Mouse (Mus musculus): ENCODE measurements around the gene P2rx4.

- no peak for TF ChIP-seq POLR2A (IDR thresholded peaks at IDR 0.05; ENCODE audit: insufficient read depth, low read length)
- TF ChIP-seq CTCF (IDR thresholded peaks at IDR 0.05; ENCODE audit: low read depth, low read length) = no peak
Observed at GRCm38 (mm10) chr5:122683926-122684325, 23.4 kb upstream of the P2rx4 start.

Measured in ES-Bruce4 (cell line).